Comparison of ENCODE assay signal across 11 mouse cellular contexts in genomic region chr10:39039564-39039963, GRCm38 (mm10).
DNase-seq lines count a peak whose midpoint lies in the region; ATAC-seq lines count a peak whose summit lies in the region.
"Had no signal": no experiment of that assay in that cellular context is flagged by ENCODE, and none has a peak within 500 bp of the region (broad histone marks: within the 10 kb centered on the region; RNA-seq: fewer than 3 reads in every experiment).

No protein-coding gene starts in this region.

- no peak overlapping the region for H3K4me2 ChIP-seq in forebrain, embryonic 13.5 days
- H3K4me2 ChIP-seq in midbrain, embryonic 11.5 days = no peak overlapping the region
- H3K4me2 ChIP-seq in midbrain, embryonic 13.5 days (replicated peaks) = no peak overlapping the region

- no peak overlapping the region for H3K9ac ChIP-seq in forebrain, embryonic 13.5 days
- no peak overlapping the region for H3K9ac ChIP-seq in midbrain, embryonic 11.5 days (ENCODE audit: low read length)
- H3K9ac ChIP-seq in midbrain, embryonic 13.5 days (replicated peaks) = no peak overlapping the region

- H3K9me3 ChIP-seq in forebrain, embryonic 13.5 days (replicated peaks) = no peaks in the 10 kb centered on the region
- no peaks in the 10 kb centered on the region for H3K9me3 ChIP-seq in forebrain, embryonic 10.5 days
- no peaks in the 10 kb centered on the region for H3K9me3 ChIP-seq in midbrain, embryonic 11.5 days (ENCODE audit: control insufficient read depth, low read length)
- H3K9me3 ChIP-seq in midbrain, embryonic 13.5 days = no peaks in the 10 kb centered on the region

- no peaks in the 10 kb centered on the region for H3K4me1 ChIP-seq in forebrain, embryonic 13.5 days
- no peaks in the 10 kb centered on the region for H3K4me1 ChIP-seq in forebrain, embryonic 10.5 days
- H3K4me1 ChIP-seq in midbrain, embryonic 11.5 days (ENCODE audit: control insufficient read depth, insufficient read depth, low read length) = no peaks in the 10 kb centered on the region
- no peaks in the 10 kb centered on the region for H3K4me1 ChIP-seq in midbrain, embryonic 13.5 days (replicated peaks)

- no peaks in the 10 kb centered on the region for H3K27me3 ChIP-seq in forebrain, embryonic 13.5 days
- H3K27me3 ChIP-seq in forebrain, embryonic 10.5 days (ENCODE audit: poor library complexity, severe bottlenecking) = no peaks in the 10 kb centered on the region
- H3K27me3 ChIP-seq in midbrain, embryonic 11.5 days (ENCODE audit: control insufficient read depth, insufficient read depth, low read length) = no peaks in the 10 kb centered on the region
- H3K27me3 ChIP-seq in midbrain, embryonic 13.5 days = no peaks in the 10 kb centered on the region
- H3K27me3 ChIP-seq in splenic B cell, adult 2 months (ENCODE audit: control insufficient read depth, insufficient read depth, low read length, poor library complexity, severe bottlenecking) = no peaks in the 10 kb centered on the region

- H3K36me3 ChIP-seq in forebrain, embryonic 13.5 days (ENCODE audit: poor library complexity, severe bottlenecking) = no peaks in the 10 kb centered on the region
- H3K36me3 ChIP-seq in forebrain, embryonic 10.5 days (replicated peaks) = no peaks in the 10 kb centered on the region
- no peaks in the 10 kb centered on the region for H3K36me3 ChIP-seq in midbrain, embryonic 11.5 days (ENCODE audit: control insufficient read depth, insufficient read depth, low read length)
- no peaks in the 10 kb centered on the region for H3K36me3 ChIP-seq in midbrain, embryonic 13.5 days
- H3K36me3 ChIP-seq in splenic B cell, adult 2 months (ENCODE audit: control insufficient read depth, insufficient read depth, low read length, poor library complexity, severe bottlenecking) = no peaks in the 10 kb centered on the region

- 56% methylated on average over 4 of the region's 4 CpGs for WGBS in forebrain, embryonic 13.5 days
- WGBS in forebrain, embryonic 10.5 days = 63% methylated on average over 4 of the region's 4 CpGs
- WGBS in midbrain, embryonic 11.5 days = 61% methylated on average over 4 of the region's 4 CpGs
- WGBS in midbrain, embryonic 13.5 days = 66% methylated on average over 4 of the region's 4 CpGs

- H3K4me3 ChIP-seq in forebrain, embryonic 13.5 days = no peak overlapping the region
- H3K4me3 ChIP-seq in forebrain, embryonic 10.5 days = no peak overlapping the region
- no peak overlapping the region for H3K4me3 ChIP-seq in midbrain, embryonic 11.5 days (ENCODE audit: low read depth, low read length)
- H3K4me3 ChIP-seq in midbrain, embryonic 13.5 days (replicated peaks) = no peak overlapping the region

- no peak for DNase-seq in forebrain, embryonic 10.5 days (ENCODE audit: extremely low spot score, low spot score)
- peak; percentile 83 for DNase-seq in midbrain, embryonic 11.5 days (ENCODE audit: low spot score, missing footprints)
- DNase-seq in embryo, embryonic 10.5 days (ENCODE audit: low spot score) = peak; percentile 68
- DNase-seq in splenic B cell, adult 2 months (ENCODE audit: low read depth, low spot score) = peak; percentile 40
- no peak for DNase-seq in left cerebral cortex, adult 8-10 months (ENCODE audit: low spot score in 2 of 2)
- DNase-seq in thymus, postnatal 14 days = no peak
- DNase-seq: cerebellum, adult 8-10 months; heart, postnatal 14 days had no signal

- no peak overlapping the region for H3K27ac ChIP-seq in forebrain, embryonic 13.5 days
- H3K27ac ChIP-seq in forebrain, embryonic 10.5 days = no peak overlapping the region
- H3K27ac ChIP-seq in midbrain, embryonic 11.5 days (ENCODE audit: low read depth, low read length) = no peak overlapping the region
- H3K27ac ChIP-seq in midbrain, embryonic 13.5 days = no peak overlapping the region
- H3K27ac ChIP-seq: macrophage had no signal

- ATAC-seq in forebrain, embryonic 13.5 days = peak; percentile 27; the same call in 1 of the 2 replicates
- ATAC-seq in midbrain, embryonic 11.5 days (ENCODE audit: low FRiP score) = no peak
- ATAC-seq in midbrain, embryonic 13.5 days = no peak

Comparison
In these comparisons a context has a peak if more than half of its experiments do, and no peak if none do; other contexts are left out.
1. DNase-seq: peak in midbrain, embryonic 11.5 days (single experiment), embryo, embryonic 10.5 days (single experiment) and splenic B cell, adult 2 months (single experiment); none in forebrain, embryonic 10.5 days (single experiment), left cerebral cortex, adult 8-10 months (0 of 2) and thymus, postnatal 14 days (single experiment).